Mouse (Mus musculus): ENCODE measurements around the gene Sap18b.

Gene Sap18b

GRCm38 (mm10) chr8:95875270-95875669 is 50.1 kb downstream of the Sap18b start:
- DNase-seq (ENCODE audit: inconsistent age in 2 of 2, low spot score in 1 of 2), result no peak

Data from adrenal gland, adult (tissue).